Mouse (Mus musculus) embryonic fibroblast, embryonic 13.5 days (primary cell): ENCODE data around the gene Nlrc3.

Experiments used
- CTCF ChIP-seq: IDR thresholded peaks from 2 replicates; pipeline ENCODE4 v1.5.1; 2011; ENCODE audit warnings: mild to moderate bottlenecking, control low read depth, low read length, moderate library complexity, borderline replicate concordance; ENCODE audit not compliant: insufficient read depth
- POLR2A ChIP-seq: IDR thresholded peaks from 2 replicates; pipeline ENCODE4 v1.6.1; 2011; ENCODE audit warnings: low read depth, mild to moderate bottlenecking, control low read depth, low read length, moderate library complexity

GRCm38 (mm10) chr16:3907471-3907870, 69.0 kb downstream of the Nlrc3 start:
- no peak for TF ChIP-seq POLR2A
- TF ChIP-seq CTCF, result no peak
